Mouse (Mus musculus) lung, postnatal 0 days (tissue): ENCODE measurements around the gene Epas1.

Source experiments
- CTCF ChIP-seq: IDR thresholded peaks from 2 replicates; pipeline ENCODE4 v1.5.1; 2016; ENCODE audit warnings: antibody characterized with exemption, mild to moderate bottlenecking
- EP300 ChIP-seq: IDR thresholded peaks from 2 replicates; pipeline ENCODE4 v1.6.1; 2016; ENCODE audit warnings: antibody characterized with exemption, mild to moderate bottlenecking, control low read depth

DNA sequence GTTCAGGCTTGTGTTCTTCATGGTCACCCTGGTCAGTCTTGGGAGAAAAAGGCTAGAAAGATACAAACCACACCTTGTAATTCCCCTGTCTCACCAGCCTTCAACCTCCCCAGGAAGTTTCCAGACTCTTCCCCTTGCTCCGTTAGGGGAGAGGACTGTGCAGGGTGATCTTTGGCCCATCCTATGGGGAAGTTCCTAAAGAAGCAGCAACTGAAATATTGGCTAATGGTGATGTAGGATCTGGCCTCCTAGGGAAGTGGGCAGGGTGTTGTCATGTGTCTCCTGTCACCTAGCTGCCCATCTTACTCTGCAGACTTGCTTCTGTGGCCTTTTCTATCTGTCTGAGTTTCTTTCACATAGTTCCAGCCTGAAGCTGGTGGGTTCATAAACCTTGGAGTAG lies 47.0 kb upstream of the Epas1 start:
- TF ChIP-seq CTCF (no peak), EP300 (no peak)
